Mouse (Mus musculus) kidney, postnatal 4 days (tissue): ENCODE measurements around the gene Ccdc141.

Experiments used
- DNase-seq, 2 experiments: peaks; one replicate each; pipeline ENCODE4 v3.0.0; 2021; ENCODE audit warnings: mixed read lengths in 2 of 2

The Ccdc141 gene

DNA sequence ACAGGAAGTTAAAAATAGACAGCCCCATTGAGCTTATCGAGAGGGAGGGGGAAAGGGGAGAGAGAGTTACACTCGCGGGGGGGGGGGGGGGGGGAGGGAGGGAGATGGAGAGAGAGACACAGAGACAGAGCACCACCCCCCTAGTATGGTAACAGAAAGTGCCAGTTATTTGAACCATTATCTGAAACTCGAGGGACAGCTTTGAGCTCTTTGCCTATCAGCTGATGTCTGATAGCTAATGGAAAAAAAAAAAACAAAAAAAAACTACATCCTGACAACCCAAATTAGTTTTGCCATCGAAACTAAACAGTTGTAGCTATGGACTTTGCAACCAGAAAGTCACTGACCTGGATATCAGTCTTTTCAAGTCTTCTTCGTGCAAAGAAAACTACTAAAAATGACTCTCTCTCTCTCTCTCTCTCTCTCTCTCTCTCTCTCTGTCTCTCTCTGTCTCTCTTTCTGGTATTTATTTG, at the start of gene Ccdc141:
Ccdc141 (minus strand) TSS at position 4 of the 473 bp plus-strand sequence.
- DNase-seq: no peak

DNA sequence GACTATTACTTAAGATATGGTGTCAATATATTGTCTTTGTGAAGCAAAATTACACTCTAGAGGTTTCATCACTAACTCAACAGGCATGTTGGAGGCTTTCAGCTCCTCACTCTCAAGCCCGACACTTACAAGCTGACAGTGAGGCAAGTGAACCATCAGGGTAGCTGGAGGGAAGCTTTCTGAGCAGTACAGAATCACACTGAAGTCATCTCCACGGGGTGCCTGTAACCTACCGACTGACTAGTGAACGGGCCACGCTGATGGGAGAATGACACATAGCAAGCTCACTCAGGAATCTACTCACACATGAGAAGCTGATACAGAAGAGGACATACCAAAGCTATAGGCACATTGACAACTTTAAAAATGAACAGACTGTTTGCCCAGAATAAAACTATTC, 42.4 kb upstream of the Ccdc141 start:
- no peak for DNase-seq

DNA sequence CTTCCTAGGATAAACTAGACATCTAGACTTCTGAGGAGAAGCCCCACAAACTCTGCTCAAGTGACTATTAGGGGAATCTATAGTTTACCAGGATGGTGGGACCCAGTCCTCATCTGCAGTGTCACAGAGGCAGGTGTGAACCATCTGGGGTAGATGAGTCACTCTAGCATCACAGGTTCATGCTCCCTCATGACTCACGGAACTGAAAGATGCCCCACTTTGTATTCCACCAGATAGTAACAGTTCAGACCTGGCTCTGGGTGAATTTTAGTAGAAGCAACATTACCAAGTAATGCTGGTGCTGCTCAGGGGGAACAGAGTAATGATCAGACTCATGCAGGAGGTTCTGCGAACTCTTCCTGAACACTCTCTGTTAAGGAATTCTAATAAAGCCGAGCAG, 36.5 kb upstream of the Ccdc141 start:
- no peak for DNase-seq

DNA sequence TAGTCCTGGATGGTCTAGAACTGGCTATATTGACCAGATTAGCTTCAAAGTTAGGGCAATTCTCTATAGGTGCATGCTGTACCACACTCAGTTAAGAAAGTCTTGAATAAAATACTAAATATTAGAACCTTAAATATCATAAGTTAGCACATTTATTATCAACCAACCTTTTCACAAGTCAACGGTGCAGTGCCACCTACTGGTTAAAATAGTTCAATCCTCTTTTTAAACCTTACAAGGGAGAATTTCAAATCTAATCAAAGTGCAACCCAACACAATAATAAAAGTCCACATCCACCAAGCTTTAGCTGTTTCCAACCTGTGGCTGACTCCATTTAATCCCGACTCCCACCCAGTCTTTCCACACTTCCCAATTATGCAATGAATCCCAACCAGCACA, 33.5 kb upstream of the Ccdc141 start:
- no peak for DNase-seq

DNA sequence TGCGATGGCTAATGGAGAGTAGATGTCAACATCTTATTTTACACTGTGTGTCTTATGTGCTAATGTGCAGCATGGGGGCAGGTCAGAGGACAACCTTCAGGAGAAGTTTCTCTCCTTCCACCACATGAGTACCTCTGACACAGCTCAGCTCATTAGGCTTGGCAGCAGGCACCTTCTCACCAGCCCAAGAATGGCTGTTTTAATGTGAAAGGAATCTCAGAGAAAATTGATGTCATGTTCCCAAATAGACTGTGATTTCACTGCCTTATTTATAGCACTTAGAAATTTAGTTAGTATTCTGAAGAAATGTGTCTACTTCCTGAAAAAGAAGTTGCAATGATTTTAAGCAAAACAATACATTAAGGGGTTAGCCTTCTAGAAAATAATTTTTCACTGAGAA, 31.5 kb upstream of the Ccdc141 start:
- no peak for DNase-seq

DNA sequence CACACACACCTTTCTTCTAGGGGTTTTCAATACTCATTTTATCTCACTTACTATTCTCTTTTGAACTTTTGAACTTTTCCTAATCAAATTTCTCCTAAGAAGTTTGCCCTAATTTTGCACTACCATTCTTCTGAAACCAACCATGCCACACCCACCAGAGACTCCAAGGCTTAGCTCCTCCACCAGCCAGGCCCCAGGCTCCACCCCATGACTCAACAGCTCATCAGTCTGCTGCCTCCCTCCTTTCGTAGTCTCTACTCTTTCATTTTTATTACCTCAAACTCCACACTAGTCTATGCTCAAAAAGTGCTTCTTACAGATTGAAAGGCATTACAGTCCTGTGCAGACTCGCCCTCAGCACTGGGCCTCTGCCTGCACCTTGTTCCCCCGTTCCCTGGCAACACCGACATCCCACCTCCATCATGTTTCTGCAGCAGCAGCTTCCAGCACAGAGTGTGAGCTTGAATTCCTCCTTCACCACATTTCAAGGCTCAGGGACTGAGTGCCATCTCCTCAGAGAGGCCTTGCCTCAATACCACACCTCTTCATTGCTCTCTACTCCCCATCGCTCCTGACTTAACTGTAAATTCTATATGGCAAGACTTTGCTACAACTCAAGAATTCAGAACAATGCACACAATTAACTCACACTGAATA, 30.6 kb upstream of the Ccdc141 start:
- DNase-seq: no peak

DNA sequence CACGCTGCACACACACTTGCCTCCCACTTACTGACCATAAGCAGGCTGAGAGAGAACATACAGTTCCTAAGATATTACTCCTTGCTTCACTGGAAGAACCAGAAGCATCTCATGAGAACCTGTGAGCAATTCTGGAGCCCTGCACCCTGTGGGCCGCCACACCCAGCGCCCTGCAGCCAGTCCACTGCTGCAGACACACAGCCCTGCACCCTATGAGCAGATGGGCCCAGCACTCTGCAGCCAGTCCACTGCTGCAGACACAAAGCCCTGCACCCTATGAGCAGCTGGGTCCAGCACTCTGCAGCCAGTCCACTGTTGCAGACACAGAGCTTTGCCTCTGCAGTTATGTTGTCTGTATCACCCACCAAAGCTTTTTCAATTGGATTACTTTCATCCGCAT, 29.9 kb upstream of the Ccdc141 start:
- DNase-seq: no peak

DNA sequence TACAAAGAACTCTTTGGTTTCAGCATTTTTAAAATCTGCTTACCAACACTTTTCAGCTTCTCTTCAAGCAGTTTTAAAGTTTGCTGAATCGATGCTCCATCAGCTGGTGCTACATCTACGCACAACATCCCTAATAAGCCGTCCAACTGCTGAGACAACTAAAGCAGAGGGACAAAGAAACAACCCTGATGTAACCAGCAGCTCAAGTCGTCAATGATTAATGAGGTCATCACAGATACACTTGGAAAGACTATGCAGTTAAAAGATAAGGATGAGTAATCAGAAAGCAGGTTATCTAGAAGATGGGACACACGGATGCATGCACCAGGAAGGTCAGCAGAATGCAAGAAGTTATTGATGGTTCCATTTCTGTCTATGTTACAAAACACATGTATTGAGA, 27.8 kb upstream of the Ccdc141 start:
- DNase-seq: no peak

DNA sequence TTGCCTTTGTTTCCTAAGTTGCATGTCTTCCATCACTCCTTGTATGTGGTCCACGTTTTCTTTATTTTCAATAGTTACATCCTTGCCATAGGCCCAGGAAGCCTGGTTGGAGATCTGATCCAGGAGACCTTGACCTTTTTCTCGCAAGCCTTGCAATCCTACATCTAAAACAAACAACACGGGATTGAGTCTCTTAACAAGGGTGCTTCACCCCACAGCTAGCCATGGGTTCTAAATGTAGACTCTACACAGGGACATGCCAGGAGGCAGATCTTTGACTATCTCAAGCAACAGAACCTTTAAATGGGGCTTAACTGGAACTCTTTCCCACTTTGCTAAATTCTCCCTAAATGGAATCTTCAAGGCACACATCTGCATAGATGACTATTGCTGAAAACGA, 26.4 kb upstream of the Ccdc141 start:
- no peak for DNase-seq

DNA sequence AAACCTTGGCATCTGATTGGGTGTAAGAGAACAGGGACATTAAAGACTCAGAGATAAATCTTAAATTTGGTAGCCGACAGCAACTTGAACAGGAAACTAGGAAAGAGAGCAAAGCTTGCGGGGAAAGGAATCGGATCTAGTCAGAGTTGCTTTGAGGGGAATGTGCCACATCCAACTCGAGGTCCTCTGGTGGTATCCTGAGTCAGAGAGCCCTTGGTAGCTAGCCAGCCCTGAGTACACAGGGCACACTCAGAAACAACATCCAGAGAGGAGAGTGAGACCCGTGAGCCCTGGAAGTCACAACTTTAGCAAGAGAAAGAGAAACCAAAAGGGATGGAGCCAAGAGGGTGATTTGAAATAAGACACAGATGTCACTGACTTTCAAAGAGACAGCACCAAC, 24.6 kb upstream of the Ccdc141 start:
- no peak for DNase-seq

DNA sequence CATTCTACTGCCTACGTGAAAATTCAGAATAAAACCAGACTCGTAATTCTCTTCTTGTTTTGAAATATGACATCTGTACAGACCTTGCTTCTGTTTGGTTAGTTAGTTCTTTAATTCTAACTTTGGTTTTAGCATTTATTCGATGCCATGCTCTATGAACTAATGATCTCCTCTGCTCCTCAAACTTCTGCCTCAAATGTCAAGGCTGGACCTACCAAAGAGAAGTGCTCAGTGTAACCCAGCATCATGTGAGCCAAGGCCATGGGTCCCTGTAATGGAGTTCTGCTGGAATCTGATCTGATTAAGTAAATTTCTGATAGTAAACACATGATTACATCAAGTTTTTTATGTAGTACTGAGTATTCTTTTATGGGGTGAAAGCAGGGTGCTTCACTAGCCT, 21.4 kb upstream of the Ccdc141 start:
- DNase-seq: no peak

DNA sequence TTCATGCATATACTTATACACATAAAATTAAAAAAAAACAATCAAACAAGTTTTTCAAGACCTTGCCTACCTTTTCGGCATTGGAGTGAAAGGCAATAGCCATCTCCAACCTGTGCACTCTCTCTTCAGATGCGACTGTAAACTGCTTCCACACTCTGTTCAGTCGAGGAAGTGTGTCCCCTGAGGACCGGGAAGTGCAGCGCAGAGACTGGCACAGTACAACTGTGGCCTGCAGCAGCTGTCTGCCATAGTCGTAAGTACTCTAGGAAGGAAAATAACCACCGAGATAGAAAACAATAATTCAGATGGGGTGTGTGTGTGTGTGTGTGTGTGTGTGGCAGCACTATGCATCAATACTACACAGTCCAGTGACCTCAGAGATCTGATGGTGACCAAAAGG, 20.5 kb upstream of the Ccdc141 start:
- DNase-seq: no peak

DNA sequence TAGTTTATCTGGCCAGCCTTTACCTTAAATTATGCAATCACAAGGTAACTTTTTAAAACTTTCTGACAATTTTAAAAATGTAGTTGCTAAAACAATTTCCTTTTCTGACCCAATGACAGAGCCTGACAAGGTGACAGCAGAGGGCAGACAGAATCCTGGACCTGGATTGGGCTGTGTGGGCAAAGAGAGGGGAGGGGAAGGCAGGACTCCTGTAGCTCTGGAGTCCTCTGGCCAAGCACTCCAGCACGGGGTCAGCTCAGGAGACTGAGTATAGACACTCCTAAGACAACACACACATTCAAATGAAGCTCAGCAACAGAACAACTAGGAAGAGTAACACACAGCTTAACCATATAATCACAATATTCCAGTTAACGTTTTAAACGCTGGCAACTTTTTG, 19.9 kb upstream of the Ccdc141 start:
- DNase-seq: no peak

DNA sequence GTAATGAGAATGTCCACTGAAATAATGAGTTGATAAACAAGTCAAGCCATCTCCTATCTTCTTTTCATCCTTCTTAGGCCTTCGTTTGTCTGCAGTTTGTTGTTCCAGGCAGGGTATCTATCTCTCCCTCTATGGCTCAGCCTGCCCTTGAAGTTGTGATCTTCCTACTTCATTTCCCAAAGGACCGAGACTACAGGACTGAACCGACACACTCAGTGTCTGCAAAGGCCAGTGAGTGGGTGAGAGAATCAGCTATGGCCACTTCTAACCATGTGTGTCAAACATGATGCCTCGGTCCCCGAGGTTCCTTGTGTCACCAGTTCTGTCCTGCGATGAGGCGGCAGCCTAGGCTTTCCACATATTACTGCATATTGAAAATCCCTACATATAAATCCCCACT, 19.2 kb upstream of the Ccdc141 start:
- DNase-seq: no peak

DNA sequence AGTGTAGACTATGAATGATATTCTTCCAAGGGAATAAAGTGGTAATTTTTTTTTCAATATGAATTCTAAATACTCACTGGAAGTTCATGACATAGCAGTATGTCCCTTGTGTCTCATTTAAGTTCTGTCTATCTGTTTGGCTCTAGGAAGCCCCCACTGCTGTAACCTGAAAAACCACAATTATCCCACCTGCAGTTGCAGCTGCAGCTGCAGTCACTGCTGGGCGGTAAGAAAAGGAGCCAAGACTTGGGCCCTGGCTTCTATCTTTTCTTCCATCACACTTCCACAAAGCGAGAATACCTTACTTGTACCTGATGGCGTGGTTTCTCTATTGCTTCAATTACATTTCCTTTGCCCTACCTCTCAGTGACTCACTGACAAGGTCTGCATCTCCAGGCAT, 17.1 kb upstream of the Ccdc141 start:
- no peak for DNase-seq

DNA sequence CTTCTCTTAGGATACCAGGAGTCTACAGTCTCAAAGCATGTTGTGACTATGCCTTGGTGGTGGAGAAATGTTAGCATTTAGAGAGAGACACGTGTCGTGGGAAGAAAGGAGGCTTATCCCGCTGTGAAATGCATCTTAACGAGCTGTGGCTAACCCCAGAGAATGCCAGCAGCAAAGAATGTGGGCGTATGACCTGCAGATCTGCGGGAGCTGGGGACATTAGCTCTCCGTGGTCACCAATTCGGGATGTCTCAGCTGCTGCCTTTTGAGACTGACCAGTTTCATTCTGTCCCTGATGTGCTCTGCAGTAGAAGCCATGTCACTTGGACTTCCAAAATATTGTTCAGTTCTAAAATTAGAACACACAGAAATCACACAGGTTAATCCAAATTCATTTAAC, 16.5 kb upstream of the Ccdc141 start:
- DNase-seq: no peak

DNA sequence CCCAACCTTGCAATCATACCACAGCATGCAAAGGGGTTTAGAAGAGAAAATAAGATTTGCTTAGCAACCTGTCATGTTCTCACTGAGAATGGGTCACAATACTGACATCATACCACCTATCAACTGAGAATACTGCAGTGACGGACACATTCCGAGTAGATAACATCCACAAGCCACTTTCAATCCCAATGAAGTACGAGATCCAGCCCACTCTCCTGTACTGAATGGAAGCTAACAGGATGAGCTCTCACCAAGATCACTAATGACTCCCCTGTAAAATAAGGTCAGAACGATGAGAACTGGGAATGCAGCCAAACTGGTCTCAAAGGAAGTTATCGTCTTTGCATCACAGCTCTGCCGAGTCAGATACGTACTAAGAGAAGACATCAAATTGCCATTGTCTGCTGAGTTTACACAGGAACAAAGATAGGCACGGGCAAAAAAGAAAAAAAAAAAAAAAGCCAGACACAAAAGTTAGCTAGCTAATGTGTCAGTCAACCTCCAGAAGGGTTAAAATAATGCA, 13.7 kb upstream of the Ccdc141 start:
- no peak for DNase-seq

DNA sequence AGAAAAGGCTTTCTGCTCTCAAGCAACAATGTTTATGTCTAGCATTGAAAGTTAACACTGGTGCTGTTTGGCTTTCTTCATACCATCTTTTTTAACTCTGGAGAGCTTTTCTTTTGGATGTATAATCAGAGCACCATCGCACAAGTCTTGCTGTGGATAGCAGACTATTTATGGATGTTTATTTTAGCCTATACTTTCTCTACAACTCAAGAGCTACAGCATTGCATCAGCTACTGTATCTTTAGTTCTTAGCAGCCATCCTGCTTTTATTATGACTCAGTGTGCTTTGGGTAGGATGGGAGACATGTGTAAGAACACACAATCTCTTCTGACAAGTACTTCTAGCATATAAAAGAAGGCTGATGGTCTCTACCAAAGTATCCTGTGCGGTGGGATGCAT, 13.2 kb upstream of the Ccdc141 start:
- no peak for DNase-seq

DNA sequence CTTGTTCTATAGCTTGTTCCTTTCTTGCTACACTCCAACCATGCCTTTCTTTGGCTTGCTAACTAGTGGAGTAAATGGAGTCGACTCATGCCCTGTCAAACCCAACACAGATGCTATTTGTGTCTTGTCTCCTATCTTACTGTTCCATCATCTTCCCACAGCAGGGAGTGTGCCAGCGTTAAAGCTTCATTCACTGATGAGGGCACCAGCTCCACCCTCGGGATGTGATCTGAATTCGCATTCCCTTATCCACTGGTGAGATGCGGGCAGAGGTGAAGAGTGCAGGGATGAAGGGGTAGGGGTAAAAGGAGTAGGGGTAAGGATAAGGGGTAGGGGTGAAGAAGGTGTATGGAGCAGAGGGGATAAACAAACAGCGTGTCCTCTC, 12.6 kb upstream of the Ccdc141 start:
- DNase-seq: no peak

DNA sequence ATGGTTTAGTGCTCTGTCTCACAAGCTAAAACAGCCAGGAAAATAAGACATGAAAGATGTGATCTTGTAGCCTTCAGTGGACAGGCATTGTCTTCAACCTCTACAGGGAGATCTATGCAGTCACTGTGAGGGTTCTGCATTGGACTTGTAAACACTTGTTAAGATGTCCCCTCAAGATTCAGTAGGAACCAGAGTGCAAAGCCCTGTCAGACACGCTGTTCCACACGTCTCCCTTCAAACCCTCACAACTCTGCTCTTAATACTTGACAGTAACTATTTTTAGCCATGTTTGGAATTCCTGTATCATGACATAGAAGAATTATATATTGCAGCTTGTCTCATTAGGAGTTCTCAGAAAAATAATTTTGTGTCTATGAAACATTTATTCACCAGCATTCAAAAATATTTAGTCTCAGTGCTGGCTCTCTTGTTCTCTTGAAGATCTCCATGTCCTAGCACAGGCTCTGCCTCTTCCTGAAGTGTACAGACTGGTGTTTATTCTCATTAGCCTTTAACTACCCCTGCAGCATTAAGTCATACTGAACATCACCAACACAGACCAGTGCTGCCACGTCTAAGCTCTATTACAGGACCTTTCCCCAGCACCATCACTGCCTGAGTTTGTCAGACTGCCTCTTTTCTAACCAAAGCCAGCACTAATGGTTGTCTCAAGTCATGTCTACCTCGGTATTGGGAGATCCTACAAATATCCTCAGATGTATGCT, 12.0 kb upstream of the Ccdc141 start:
- DNase-seq: no peak

DNA sequence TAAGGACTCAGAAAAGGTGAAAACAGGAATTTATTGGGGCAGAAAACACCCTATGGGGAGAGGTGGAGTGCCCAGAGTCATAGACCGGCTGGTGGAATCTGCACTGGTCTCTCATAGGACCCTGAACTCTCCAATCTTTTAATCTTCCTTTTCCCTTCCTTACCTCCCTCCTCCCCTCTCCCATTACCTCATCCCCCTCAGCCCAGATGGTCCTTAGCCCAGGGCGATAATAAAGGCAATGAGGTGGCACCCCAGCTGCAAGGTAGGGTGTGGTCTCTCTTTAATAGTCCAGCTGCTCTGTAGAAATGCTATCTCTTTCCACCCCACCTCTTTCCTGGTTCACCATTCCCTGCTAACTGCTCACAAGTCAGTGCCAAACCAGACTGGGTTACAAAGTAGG, 7.0 kb upstream of the Ccdc141 start:
- DNase-seq: no peak

DNA sequence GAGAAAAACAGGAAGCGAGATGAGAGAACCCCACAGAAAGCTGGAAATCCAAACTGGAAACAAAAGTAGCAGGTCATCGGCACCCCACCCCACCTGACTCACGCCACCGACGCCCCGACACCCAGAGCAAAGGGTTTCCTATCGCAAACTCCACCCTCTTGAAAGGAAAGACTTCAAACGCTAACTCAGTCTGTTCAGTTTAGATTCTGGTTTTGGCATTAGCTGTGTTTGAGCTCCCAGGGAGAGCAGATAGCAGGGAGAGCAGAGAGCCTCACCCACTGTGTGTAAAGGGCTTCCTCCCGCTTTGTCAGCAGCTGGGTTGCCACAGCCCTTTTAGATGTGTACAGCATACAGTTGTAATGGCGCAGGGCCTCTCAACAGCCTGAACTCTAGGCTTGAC, 6.0 kb upstream of the Ccdc141 start:
- no peak for DNase-seq

DNA sequence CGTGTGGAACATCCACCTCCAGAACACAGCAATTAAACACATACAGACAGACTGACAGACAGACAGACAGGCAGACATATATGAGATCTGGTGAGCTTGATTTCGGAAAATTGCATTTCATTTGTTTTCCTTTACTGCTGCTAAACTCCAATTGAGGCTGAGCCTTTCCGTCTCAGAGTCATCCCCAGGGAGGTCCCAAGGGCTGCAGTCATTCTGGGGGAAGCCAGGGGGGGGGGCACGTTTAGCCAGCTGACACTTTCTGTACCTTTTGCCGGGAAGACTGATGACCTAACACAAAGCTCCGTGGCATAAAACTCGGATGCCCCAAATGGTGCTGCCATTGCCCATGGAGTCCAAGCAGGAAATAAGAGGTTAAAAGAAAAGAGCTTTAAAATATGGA, 5.0 kb upstream of the Ccdc141 start:
- no peak for DNase-seq

DNA sequence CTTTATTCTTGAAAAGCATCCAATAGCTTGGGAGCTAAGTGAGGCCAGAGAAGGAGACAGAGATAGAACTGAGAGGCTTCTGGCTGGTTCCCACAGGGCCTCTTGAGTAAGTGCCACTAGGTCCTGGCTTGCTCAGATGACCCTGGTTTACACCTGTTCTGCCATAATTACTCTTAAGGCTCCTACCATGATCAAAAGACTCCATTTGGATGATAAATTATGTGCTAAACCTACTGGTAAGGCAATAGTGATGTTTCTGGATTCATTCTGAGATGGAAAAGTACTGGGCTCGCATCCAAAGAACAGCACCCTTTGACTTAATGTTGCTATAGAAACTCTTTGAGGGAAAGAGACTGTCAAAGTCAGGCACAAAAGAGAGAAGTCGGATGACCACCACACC, 3.9 kb upstream of the Ccdc141 start:
- peak in 1 of 2 experiments; percentile 27 for DNase-seq

DNA sequence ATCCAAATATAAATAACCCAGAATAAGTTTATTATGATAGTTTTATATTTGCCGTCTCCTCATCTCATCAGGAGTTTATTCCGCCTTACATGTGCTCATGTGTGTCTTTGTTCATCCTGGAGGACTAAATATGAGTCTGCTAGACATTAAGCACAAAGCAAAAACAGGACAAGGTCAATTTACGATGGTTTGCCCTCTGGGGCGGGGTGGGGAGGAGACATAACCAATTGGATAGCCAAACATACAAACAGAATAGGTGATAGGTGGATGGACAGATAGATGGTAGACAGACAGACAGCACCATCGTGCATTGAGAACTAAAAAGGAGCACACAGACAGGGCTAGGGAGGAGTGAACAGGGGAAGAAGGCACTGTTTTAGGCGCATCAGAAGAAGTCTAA, 3.4 kb upstream of the Ccdc141 start:
- DNase-seq: no peak
